Mouse (Mus musculus): ENCODE results near the gene Fstl1. TPM values are rescaled to one million over a fixed set of nuclear protein-coding genes. Genes with fewer than 3 reads are reported as not detected.

Fstl1 gene
- polyA plus RNA-seq, 1 experiment from 2014 or later, result 175 TPM

DNA sequence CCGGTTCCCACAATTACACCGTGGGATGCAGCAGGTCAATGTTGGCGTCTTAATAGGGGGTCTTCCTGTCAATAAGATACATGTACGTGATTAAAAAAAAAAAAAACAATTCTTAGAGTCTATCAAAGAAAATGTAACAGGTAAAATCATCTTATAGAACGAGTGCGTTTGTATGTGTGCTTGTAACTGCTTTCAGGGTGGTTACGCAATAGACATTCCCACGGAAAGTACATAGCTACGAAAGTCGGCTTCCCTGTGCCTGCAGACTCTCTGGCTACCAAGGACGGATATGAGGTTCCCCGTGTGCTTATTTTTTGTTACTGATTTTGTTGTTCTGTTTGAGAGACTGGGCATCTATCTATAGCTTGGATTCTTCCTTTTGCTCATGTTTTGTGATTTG, 67.1 kb downstream of the Fstl1 start:
- Histone ChIP-seq H3K27ac (no peak overlapping the region), H3K4me3 (no peak overlapping the region), H3K9ac (no peak overlapping the region), H3K4me1 (no peaks in the 10 kb centered on the region), H3K27me3 (replicated peaks) (no peaks in the 10 kb centered on the region), H3K4me2 (replicated peaks) (no peak overlapping the region), H3K36me3 (no peaks in the 10 kb centered on the region), H3K9me3 (no peaks in the 10 kb centered on the region)
- WGBS, result 90% methylated on average over 12 of the region's 12 CpGs
- ATAC-seq (ENCODE audit: low FRiP score, low read depth), result no peak

DNA sequence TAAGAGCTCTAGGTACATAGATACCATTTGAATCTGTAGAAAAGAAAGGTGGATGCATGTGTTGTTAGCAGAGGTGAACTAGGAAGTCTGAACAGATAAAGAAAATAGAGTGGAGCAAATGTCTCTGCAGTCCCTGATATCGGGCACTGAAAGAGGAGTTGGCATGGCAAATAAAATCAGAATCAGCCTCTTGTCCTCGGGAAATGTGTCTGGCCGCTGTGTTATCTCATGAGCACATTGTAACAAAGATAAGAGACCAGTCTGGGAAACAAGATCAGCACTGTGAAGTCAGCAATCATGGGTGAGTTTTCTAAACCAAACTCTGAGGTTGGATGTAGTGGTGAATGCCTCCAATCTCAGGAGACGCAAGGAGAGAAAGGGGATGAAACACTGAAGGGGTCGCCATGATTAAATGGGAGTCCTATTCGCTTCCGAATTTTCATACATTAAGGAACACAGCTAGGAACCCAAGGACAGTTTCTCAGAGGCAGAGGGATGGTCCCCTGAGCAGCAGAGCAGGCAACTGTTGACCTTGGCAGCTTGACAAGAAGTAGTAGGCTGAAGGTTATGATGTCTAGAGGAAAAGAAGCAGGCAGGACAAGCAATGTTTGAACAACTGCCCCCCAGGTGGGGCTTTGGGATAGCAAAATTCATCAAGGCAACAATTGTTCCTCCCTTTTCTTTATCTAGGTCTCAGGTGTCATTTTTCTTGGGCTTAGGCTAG, 68.7 kb downstream of the Fstl1 start:
- Histone ChIP-seq H3K36me3 (no peaks in the 10 kb centered on the region), H3K27me3 (replicated peaks) (no peaks in the 10 kb centered on the region), H3K4me2 (replicated peaks) (no peak overlapping the region), H3K9ac (no peak overlapping the region), H3K9me3 (no peaks in the 10 kb centered on the region), H3K27ac (no peak overlapping the region), H3K4me1 (no peaks in the 10 kb centered on the region), H3K4me3 (no peak overlapping the region)
- ATAC-seq (ENCODE audit: low FRiP score, low read depth), result no peak
- 84% methylated on average over 7 of the region's 7 CpGs for WGBS

DNA sequence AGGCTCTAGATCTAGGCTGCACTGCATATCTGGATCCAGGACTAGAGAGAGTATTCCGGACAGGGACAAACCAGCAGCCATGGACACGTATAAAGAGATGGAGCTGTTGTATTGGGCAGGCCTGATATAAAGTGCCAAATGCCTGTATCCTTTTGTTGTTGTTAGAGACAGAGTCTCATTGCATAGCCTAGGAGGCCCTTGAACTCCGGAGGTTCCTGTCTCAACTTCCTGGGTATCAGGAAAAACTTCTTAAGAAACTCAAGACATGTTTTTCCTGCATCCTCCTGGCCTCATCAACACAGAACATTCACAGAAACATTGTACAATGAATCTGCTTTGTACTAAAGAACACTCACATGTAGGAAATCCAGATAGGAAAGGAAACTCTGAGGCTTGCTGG, 70.4 kb downstream of the Fstl1 start:
- Histone ChIP-seq H3K4me1 (no peaks in the 10 kb centered on the region), H3K9ac (no peak overlapping the region), H3K27ac (no peak overlapping the region), H3K4me3 (no peak overlapping the region), H3K9me3 (no peaks in the 10 kb centered on the region), H3K27me3 (replicated peaks) (no peaks in the 10 kb centered on the region), H3K4me2 (replicated peaks) (no peak overlapping the region), H3K36me3 (no peaks in the 10 kb centered on the region)
- 90% methylated on average over 3 of the region's 3 CpGs for WGBS
- no peak for ATAC-seq (ENCODE audit: low FRiP score, low read depth)

DNA sequence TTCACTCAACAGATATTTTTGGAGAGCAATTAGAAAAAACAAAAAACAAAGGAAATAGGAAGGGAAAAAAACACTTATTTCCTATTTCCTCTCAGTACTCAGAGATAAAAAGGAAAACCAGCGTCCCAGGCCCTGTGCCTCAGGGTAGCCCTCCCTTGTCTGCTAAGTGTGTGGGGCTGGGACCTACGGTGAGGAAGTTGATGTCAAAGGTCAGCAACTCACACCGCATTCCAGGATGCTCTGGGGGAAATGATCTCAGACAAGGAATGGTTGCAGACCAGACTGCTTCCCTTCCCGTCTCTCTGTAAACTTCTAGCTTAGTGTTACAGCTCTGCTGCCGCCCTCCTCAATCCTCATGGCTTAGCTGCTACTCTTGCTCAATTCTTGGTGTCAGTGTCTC, 74.7 kb downstream of the Fstl1 start:
- ATAC-seq (ENCODE audit: low FRiP score, low read depth), result no peak
- no peaks in the 10 kb centered on the region for H3K9me3 ChIP-seq
- no peak overlapping the region for H3K27ac ChIP-seq
- no peaks in the 10 kb centered on the region for H3K36me3 ChIP-seq
- H3K4me1 ChIP-seq, result no peaks in the 10 kb centered on the region
- H3K4me3 ChIP-seq, result no peak overlapping the region
- no peak overlapping the region for H3K9ac ChIP-seq
- no peaks in the 10 kb centered on the region for H3K27me3 ChIP-seq (replicated peaks)
- WGBS, result 57% methylated on average over 5 of the region's 5 CpGs
- no peak overlapping the region for H3K4me2 ChIP-seq (replicated peaks)

DNA sequence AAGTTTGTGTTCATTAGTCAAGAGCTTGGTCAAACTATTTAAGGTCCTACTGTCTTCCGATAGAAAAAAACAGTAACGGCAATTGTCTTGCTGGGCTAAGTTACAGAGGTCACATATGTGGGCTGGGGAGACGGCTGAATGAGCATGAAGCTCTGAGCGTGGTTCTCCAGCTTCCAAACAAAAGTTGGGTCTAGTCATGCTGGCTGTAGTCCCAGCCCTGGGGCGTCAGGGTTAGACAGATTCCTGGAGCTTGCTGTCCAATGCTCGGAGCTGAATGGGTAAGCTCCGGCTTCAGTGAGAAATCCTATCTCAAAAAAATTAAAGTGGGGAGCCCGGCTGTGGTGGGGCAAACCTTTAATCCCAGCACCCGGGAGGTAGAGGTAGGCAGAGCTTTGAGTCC, 76.6 kb downstream of the Fstl1 start:
- WGBS, result 80% methylated on average over 9 of the region's 9 CpGs
- H3K27me3 ChIP-seq (replicated peaks), result no peaks in the 10 kb centered on the region
- H3K4me1 ChIP-seq, result no peaks in the 10 kb centered on the region
- no peaks in the 10 kb centered on the region for H3K36me3 ChIP-seq
- no peak overlapping the region for H3K4me2 ChIP-seq (replicated peaks)
- H3K9ac ChIP-seq, result no peak overlapping the region
- H3K9me3 ChIP-seq, result no peaks in the 10 kb centered on the region
- no peak overlapping the region for H3K4me3 ChIP-seq
- no peak overlapping the region for H3K27ac ChIP-seq
- no peak for ATAC-seq (ENCODE audit: low FRiP score, low read depth)

DNA sequence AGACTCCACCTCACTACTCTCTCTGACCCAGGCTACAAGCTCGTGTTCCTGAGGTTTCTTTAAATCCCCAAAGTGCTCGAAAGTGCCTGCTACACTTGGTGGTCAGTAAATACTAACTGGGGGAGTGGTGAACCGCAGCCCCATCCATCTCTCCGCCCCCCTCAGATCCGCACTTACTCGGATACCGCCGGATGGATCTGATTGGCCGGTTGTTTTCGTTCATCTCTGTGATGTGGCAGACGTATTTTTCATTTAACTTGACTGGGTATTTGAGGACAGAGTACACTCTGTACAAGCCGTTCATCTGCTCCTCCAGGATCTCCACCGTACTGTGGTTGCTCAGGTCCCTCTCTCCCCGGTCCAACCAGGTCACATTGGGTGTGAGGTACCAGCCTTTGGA, 77.4 kb downstream of the Fstl1 start:
- Histone ChIP-seq H3K4me3 (no peak overlapping the region), H3K9ac (no peak overlapping the region), H3K27ac (no peak overlapping the region), H3K9me3 (no peaks in the 10 kb centered on the region), H3K4me1 (no peaks in the 10 kb centered on the region), H3K4me2 (replicated peaks) (no peak overlapping the region), H3K27me3 (replicated peaks) (no peaks in the 10 kb centered on the region), H3K36me3 (no peaks in the 10 kb centered on the region)
- no peak for ATAC-seq (ENCODE audit: low FRiP score, low read depth)
- WGBS, result 74% methylated on average over 14 of the region's 14 CpGs

DNA sequence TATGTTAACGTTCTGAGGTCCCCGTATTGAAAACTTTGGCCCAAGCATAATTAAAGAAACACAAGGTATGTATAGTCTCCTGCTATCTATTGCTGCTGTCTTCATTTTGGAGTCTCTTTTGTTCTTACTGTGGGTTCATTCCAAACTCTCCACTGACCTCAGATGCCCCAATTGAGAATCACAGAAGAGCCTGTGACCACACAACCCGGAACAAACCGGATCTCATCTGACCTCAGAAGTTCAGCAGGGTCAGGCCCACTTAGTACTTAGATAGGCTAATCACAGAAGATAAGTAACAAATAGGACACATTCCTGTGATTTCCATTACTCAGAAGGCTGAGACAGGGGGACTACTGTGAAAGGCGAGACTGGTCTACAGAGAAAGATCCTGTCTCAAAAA, 77.9 kb downstream of the Fstl1 start:
- Histone ChIP-seq H3K4me2 (replicated peaks) (no peak overlapping the region), H3K9me3 (no peaks in the 10 kb centered on the region), H3K27ac (no peak overlapping the region), H3K4me3 (no peak overlapping the region), H3K27me3 (replicated peaks) (no peaks in the 10 kb centered on the region), H3K36me3 (no peaks in the 10 kb centered on the region), H3K9ac (no peak overlapping the region), H3K4me1 (no peaks in the 10 kb centered on the region)
- 82% methylated on average over 5 of the region's 5 CpGs for WGBS
- no peak for ATAC-seq (ENCODE audit: low FRiP score, low read depth)

DNA sequence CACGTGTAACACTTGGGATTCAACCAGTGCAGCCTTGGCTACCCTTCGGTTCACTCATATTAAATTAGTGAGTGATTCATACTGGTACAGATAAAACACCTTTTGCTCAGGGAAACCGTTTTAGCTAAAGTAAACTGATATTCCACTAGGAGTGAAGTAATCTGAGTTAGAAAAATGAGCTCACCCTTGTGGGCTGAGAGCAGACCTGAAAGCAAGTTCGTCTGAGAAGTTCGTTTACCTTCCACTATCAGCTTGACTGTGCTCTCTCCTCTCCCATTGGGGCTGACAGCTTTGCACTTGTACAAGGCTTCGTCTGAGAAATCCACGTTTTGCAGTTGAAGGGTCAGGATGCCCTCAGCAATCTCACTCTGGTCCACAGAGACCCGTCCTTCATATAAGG, 78.9 kb downstream of the Fstl1 start:
- Histone ChIP-seq H3K36me3 (no peaks in the 10 kb centered on the region), H3K27me3 (replicated peaks) (no peaks in the 10 kb centered on the region), H3K9me3 (no peaks in the 10 kb centered on the region), H3K4me2 (replicated peaks) (no peak overlapping the region), H3K4me3 (no peak overlapping the region), H3K9ac (no peak overlapping the region), H3K27ac (no peak overlapping the region), H3K4me1 (no peaks in the 10 kb centered on the region)
- ATAC-seq (ENCODE audit: low FRiP score, low read depth), result no peak
- WGBS, result 79% methylated on average over 8 of the region's 8 CpGs

DNA sequence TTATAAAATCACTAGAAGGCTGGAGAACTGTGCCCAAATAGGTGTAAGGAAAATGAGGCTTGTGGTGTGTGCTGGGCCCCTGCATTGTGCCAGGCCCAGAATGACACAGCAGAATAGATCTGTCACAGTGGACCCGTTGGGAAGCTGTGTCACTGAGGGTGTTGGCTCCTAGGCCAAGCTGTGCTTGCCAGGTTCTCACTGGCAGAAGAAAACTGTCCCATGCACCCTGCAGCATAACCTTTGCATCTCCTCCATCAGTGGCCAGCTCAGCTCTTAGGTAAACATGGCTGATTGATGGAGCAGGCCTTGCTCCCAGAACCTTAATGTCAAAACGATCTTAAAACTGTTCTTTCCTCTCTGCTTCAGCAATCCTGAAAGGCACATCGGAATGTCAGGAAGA, 79.7 kb downstream of the Fstl1 start:
- no peaks in the 10 kb centered on the region for H3K27me3 ChIP-seq (replicated peaks)

DNA sequence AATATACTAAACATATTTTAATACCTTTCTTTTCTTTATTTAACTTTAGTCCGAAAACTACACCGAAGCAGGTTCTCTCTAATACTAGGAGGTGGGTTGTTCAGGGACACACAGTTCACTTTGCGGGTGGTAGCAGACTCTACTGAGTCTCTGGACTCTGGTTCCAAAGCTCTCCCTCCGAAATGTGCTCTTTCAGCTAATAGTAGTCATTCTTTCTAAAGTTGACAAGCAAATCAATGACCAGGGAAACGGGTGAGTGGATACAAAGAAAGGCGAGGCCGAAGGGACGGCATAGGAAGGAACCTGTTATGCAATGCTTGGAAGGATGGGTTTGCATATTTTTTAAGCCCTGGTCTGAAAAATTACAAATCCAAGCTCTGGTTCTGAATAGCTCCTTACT, 80.8 kb downstream of the Fstl1 start:
- Histone ChIP-seq H3K9me3 (no peaks in the 10 kb centered on the region), H3K4me3 (no peak overlapping the region), H3K9ac (no peak overlapping the region), H3K4me1 (no peaks in the 10 kb centered on the region), H3K36me3 (no peaks in the 10 kb centered on the region), H3K27ac (no peak overlapping the region), H3K27me3 (replicated peaks) (no peaks in the 10 kb centered on the region), H3K4me2 (replicated peaks) (no peak overlapping the region)
- ATAC-seq (ENCODE audit: low FRiP score, low read depth), result no peak
- 57% methylated on average over 8 of the region's 8 CpGs for WGBS

More for the DNA sequence above, 79.7 kb downstream of the Fstl1 start:
- Histone ChIP-seq H3K9ac (no peak overlapping the region), H3K27ac (no peak overlapping the region), H3K4me1 (no peaks in the 10 kb centered on the region), H3K4me3 (no peak overlapping the region), H3K4me2 (replicated peaks) (no peak overlapping the region), H3K9me3 (no peaks in the 10 kb centered on the region), H3K36me3 (no peaks in the 10 kb centered on the region)
- 72% methylated on average over 3 of the region's 3 CpGs for WGBS
- no peak for ATAC-seq (ENCODE audit: low FRiP score, low read depth)

DNA sequence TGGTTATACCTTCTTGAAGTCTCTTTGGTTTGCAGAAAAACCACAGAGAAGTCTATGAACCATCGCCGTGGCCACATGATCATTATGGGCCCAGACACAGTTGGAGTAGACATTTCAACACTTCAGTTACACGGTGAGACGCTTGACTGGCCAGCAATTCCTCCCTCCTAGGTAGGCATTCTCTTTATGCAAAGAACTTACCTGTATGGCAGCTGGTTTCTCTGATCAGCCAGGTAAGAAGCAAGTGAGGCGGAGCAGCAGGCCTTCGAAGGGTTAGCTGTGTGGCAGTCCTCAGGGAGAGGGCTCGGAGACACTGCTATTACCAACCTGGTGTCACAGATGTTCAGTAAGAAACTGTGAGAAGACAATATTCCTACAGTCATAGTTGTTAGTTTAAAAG, 83.5 kb downstream of the Fstl1 start:
- no peaks in the 10 kb centered on the region for H3K27me3 ChIP-seq (replicated peaks)
- H3K27ac ChIP-seq, result no peak overlapping the region
- WGBS, result 83% methylated on average over 7 of the region's 7 CpGs
- no peaks in the 10 kb centered on the region for H3K36me3 ChIP-seq
- ATAC-seq (ENCODE audit: low FRiP score, low read depth), result no peak
- H3K4me3 ChIP-seq, result no peak overlapping the region
- H3K9me3 ChIP-seq, result no peaks in the 10 kb centered on the region
- no peak overlapping the region for H3K4me2 ChIP-seq (replicated peaks)
- no peak overlapping the region for H3K9ac ChIP-seq
- no peaks in the 10 kb centered on the region for H3K4me1 ChIP-seq

DNA sequence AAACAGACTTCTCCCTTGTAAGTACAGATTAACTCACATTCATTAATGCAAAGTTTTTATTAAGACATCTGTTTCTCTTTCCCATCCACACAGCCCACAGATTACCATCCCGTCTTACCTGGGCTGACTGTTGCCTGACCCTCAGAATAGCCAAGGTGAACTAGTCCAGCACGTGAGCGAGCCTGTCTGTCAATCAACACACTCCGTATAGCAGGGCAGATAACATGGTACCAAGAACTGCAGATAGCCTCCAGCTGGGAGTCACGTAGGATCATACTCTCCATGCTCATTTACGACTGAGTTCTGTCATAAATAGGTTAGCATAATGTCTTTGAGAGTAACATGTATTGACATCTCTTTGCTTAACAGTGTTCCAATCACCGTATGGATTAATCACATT, 84.4 kb downstream of the Fstl1 start, which contains the start of gene Gm36028:
Gm36028 (minus strand) TSS at position 118 of the 400 bp plus-strand sequence.
- no peak within 1 kb of the TSS for H3K27ac ChIP-seq
- H3K4me2 ChIP-seq (replicated peaks), result no peak within 1 kb of the TSS
- H3K27me3 ChIP-seq (replicated peaks), result no peaks in the 10 kb centered on the region
- no peaks in the 10 kb centered on the region for H3K4me1 ChIP-seq
- H3K9ac ChIP-seq, result no peak within 1 kb of the TSS
- 88% methylated on average over 7 of the region's 7 CpGs for WGBS
- H3K4me3 ChIP-seq, result no peak within 1 kb of the TSS
- H3K36me3 ChIP-seq, result no peaks in the 10 kb centered on the region
- H3K9me3 ChIP-seq, result no peaks in the 10 kb centered on the region
- no peak for ATAC-seq (ENCODE audit: low FRiP score, low read depth)

DNA sequence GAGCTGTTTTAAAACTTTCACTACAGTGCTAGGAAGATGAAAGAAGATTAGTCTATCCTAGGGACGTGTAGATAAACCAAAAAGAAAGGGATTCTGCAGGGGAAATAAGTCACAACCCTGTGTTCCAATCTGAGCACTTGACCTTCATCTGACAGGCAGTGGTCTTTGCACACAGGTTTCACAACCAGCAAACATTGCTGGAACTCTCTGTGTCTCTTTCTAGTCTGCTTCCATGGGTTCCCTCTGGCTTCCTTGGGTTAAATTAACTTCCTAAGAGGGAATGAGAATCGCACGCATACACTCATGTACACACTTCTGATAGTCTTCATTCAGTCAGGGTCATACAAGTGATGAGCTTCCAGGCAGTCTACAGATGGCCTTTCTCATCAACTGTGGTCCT, 87.2 kb downstream of the Fstl1 start:
- Histone ChIP-seq H3K4me1 (0 out of 2 replicates have a peak, but pooled peaks cover 5% of the 10 kb centered on the region), H3K36me3 (no peaks in the 10 kb centered on the region), H3K9ac (no peak overlapping the region), H3K27ac (no peak overlapping the region), H3K4me2 (replicated peaks) (no peak overlapping the region), H3K9me3 (no peaks in the 10 kb centered on the region), H3K27me3 (replicated peaks) (no peaks in the 10 kb centered on the region), H3K4me3 (no peak overlapping the region)
- no peak for ATAC-seq (ENCODE audit: low FRiP score, low read depth)
- WGBS, result 88% methylated on average over 3 of the region's 3 CpGs

All from neural tube, embryonic 12.5 days (tissue).